Comparison of ENCODE assay signal across 10 mouse cellular contexts in the genomic region with DNA sequence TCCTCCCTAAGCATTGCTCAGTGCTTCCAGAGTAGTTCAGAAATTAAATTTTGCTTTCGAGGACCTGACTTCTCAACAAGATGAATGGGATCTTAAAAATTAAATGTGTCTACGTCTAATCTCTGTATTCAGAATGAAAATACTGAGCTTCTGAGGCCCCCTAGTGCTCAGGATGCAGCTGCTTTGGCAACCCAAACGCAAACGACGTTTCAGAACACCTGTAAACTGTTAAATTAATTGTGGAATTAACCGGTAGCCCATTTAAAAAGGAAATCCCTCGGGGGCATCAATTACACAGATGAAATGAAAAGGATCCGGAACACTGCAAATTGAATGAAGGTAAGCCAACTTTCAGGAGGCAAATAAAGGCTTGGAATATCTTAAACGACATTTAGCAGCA. TPM values are rescaled to one million over a fixed set of nuclear protein-coding genes. Genes with fewer than 3 reads are reported as not detected.
DNase-seq lines count a peak whose midpoint lies in the region; ATAC-seq and TF ChIP-seq lines count a peak whose summit lies in the region.
"Had no signal": no experiment of that assay in that cellular context is flagged by ENCODE, and none has a peak within 500 bp of the region (broad histone marks: within the 10 kb centered on the region; RNA-seq: fewer than 3 reads in every experiment).

No protein-coding gene starts in this region.

- H3K27ac ChIP-seq in kidney, embryonic 15.5 days, result no peak overlapping the region
- H3K27ac ChIP-seq in thymus, adult 2 months (ENCODE audit: control insufficient read depth, insufficient read depth, low read length), result no peak overlapping the region
- H3K27ac ChIP-seq: limb, embryonic 13.5 days had no signal

- no peaks in the 10 kb centered on the region; the same call in 1 of the 2 replicates for H3K27me3 ChIP-seq in kidney, embryonic 15.5 days
- no peaks in the 10 kb centered on the region for H3K27me3 ChIP-seq in thymus, adult 2 months (ENCODE audit: control insufficient read depth, insufficient read depth, low read length)

- TF ChIP-seq POLR2A in thymus, adult 2 months (IDR thresholded peaks at IDR 0.05; ENCODE audit: control insufficient read depth, extremely low read depth, insufficient read depth, low read length, poor library complexity), result no peak

- 37% methylated on average over 9 of the region's 9 CpGs for WGBS in kidney, embryonic 15.5 days
- WGBS in thymus, adult 2 months, result 22% methylated on average over 9 of the region's 9 CpGs

- H3K4me2 ChIP-seq in kidney, embryonic 15.5 days, result no peak overlapping the region
- H3K4me2 ChIP-seq: limb, embryonic 13.5 days had no signal

- no peaks in the 10 kb centered on the region for H3K4me1 ChIP-seq in kidney, embryonic 15.5 days
- no peaks in the 10 kb centered on the region for H3K4me1 ChIP-seq in thymus, adult 2 months (replicated peaks; ENCODE audit: control insufficient read depth, insufficient read depth, low read length)

- no peaks in the 10 kb centered on the region for H3K36me3 ChIP-seq in kidney, embryonic 15.5 days
- H3K36me3 ChIP-seq in thymus, adult 2 months (ENCODE audit: control insufficient read depth, insufficient read depth, low read length), result no peaks in the 10 kb centered on the region
- H3K36me3 ChIP-seq: limb, embryonic 13.5 days had no signal

- no peak for TF ChIP-seq CTCF in thymus, adult 2 months (IDR thresholded peaks at IDR 0.05; ENCODE audit: borderline replicate concordance, control insufficient read depth, extremely low read depth, insufficient read depth, low read length, poor library complexity)

- no peak overlapping the region for H3K4me3 ChIP-seq in kidney, embryonic 15.5 days (replicated peaks)
- no peak overlapping the region for H3K4me3 ChIP-seq in thymus, adult 2 months (ENCODE audit: control insufficient read depth, insufficient read depth, low read length)
- H3K4me3 ChIP-seq: limb, embryonic 13.5 days had no signal

- no peak for ATAC-seq in kidney, embryonic 15.5 days (replicated peaks; ENCODE audit: low FRiP score)
- no peak for ATAC-seq in megakaryocyte-erythroid progenitor cell, adult 5-6 weeks (replicated peaks; ENCODE audit: low FRiP score, low TSS enrichment, poor library complexity, severe bottlenecking)

- H3K9me3 ChIP-seq in kidney, embryonic 15.5 days (replicated peaks), result no peaks in the 10 kb centered on the region
- H3K9me3 ChIP-seq: limb, embryonic 13.5 days had no signal

- DNase-seq in adrenal gland, postnatal 14 days, result peak; percentile 20
- DNase-seq in adrenal gland, adult 8-10 months, result no peak
- DNase-seq in kidney, adult 9 months, result peak; percentile 19
- DNase-seq in thymus, adult 2 months, result peak; percentile 9
- no peak for DNase-seq in thymus, postnatal 36 days
- no peak for DNase-seq in B cell, adult 2 months

- no peak overlapping the region for H3K9ac ChIP-seq in kidney, embryonic 15.5 days
- H3K9ac ChIP-seq: limb, embryonic 13.5 days had no signal

RNA-seq across cellular contexts. Expression of a gene that starts 42.9 kb away (rescaled TPM):
- total RNA-seq in adrenal gland, postnatal 14 days (2021), result 5.1 and 7.2 TPM in 2 replicates
- total RNA-seq in adrenal gland, adult 8-10 months (2022), result 10 to 100 TPM in 1 of 4 experiments, 1 to 10 TPM in 3; 7.2 to 10.5 (median 9.4) TPM
- polyA plus RNA-seq in kidney, embryonic 15.5 days (2015; fragmentation: Nextera tagmentation; extraction: Ambion mirVana), result 0.57 and 0.58 TPM in 2 replicates
- polyA plus RNA-seq in thymus, adult 2 months (2012; rRNA removed), result 0.82 and 0.97 TPM in 2 replicates
- not detected in 2 replicates for total RNA-seq in megakaryocyte-erythroid progenitor cell, adult 5-6 weeks (2014; fragmentation: Nextera tagmentation)
- total RNA-seq in megakaryocyte-erythroid progenitor cell, adult 5-6 weeks (2017), result 3.8 TPM in 1 of 2 replicates, not detected in the other
- total RNA-seq: hematopoietic stem cell, adult 5-6 weeks had no signal

Comparison
In these comparisons a context has a peak if more than half of its experiments do, and no peak if none do; other contexts are left out.
1. DNase-seq: peak in adrenal gland, postnatal 14 days (single experiment), kidney, adult 9 months (single experiment) and thymus, adult 2 months (single experiment); none in adrenal gland, adult 8-10 months (single experiment), thymus, postnatal 36 days (0 of 2) and B cell, adult 2 months (0 of 2).